Mouse (Mus musculus): Measurements from ENCODE around the gene Gm20909.
"Not testable (repeated sequence)": the region's sequence is repeated elsewhere in the genome, so short reads cannot be mapped to it uniquely, and the experiment has no call there.

The Gm20909 gene

GRCm38 (mm10) chrY:21164270-21164669 lies at the start of gene Gm20909:
Gene Gm20909, plus strand, starts transcription at chrY:21164570.
- not testable (repeated sequence) for DNase-seq

Data from cerebellum, adult 11-12 months (tissue).